Mouse (Mus musculus) embryonic fibroblast, embryonic 13.5 days (primary cell): Measurements from ENCODE around the gene Magea8. TPM values are rescaled to one million over a fixed set of nuclear protein-coding genes. Genes with fewer than 3 reads are reported as not detected.
"Not testable (repeated sequence)": the region's sequence is repeated elsewhere in the genome, so short reads cannot be mapped to it uniquely, and the experiment has no call there.

ENCODE experiments used
- H3K27ac ChIP-seq: 2 replicates; pipeline ENCODE4 v1.5.1; 2012; ENCODE audit warnings: low read length, control low read depth, inconsistent platforms; ENCODE audit not compliant: insufficient read depth
- H3K4me1 ChIP-seq: 2 replicates; pipeline ENCODE4 v1.6.1; 2011; ENCODE audit warnings: low read length; ENCODE audit not compliant: control insufficient read depth, insufficient read depth
- H3K4me3 ChIP-seq: 2 replicates; pipeline ENCODE4 v1.5.1; 2011; ENCODE audit warnings: mild to moderate bottlenecking, control low read depth, low read length; ENCODE audit not compliant: insufficient read depth
- polyA plus RNA-seq: library from polyadenylated mRNA; stranded (reverse); fragments of >200 nt; gene quantifications from 2 replicates; pipeline ENCODE4 v1.2.4, GENCODE M21; 2011; ENCODE audit warnings: low read depth; ENCODE audit not compliant: missing spikeins, insufficient read length

Magea8 gene
- not detected in 2 replicates for polyA plus RNA-seq

DNA sequence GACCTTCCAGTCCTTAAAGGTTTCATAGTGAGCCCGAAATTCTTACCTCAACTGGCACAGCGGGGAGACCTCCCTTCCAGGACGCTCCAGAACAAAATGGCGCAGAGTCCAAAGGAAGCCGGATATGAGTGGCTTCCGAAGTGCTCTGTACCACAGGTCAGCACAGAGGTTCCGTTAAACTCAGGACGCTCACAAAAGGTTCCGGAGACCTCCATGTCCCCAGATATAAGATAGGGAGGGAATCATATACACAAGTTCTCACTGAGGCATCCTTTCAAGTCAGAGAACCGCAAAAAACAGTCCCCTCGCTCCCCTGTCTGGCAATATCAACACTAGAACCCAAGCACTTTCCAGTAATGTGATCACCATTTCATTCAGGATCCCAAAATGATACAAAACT lies at the start of gene Magea8:
Gene Magea8 (minus strand): TSS at position 101 of the 400 bp plus-strand sequence.
- not testable (repeated sequence) for H3K4me3 ChIP-seq, H3K27ac ChIP-seq, H3K4me1 ChIP-seq

DNA sequence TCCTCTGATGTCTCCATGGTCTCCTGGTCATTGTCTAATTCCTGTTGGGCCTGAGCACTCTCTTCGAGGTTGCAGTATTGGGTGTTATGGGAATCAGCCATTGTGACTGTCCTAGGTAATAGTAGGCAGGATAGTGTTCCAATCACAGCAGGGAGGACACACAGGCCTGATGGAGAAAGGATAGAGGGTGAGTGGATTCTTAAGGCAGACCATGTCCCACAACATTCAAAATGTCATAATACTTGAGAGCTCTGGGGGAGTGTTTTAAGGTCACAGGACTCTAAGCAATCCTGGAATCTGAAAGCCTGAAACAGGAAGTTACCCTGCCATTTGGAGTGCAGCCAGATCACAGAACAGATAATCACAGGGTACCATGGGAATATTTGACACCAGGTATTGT lies 46.2 kb downstream of the Magea8 start, which contains the start of gene Magea3:
Gene Magea3 (minus strand): TSS at position 101 of the 400 bp plus-strand sequence.
- not testable (repeated sequence) for H3K4me3 ChIP-seq, H3K4me1 ChIP-seq, H3K27ac ChIP-seq

DNA sequence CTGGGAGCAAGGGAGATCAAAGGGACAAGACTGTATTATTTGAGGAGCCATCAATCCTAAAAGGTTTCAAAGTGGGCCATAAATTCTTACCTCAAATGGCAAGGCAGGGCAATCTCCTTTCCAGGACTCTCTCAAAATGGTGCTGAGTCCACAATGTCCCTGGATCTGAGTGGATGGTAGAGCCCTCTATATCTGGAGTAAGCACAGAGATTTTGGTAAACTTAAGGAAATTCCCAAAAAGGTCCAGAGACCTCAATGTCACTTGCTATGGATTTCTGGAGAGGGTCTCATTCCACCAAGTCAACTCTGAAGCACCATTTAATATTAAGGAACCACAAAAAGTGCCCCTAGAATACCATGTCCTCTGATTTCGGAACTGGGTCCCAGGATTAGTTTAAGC lies 59.8 kb downstream of the Magea8 start, which contains the start of gene Magea6:
Gene Magea6 (minus strand): TSS at position 101 of the 400 bp plus-strand sequence.
- not testable (repeated sequence) for H3K4me3 ChIP-seq, H3K27ac ChIP-seq, H3K4me1 ChIP-seq

Other genes with a start within 250 kb of the Magea8 start
- gene Cldn34b1, start 105.6 kb downstream of the Magea8 start, polyA plus RNA-seq = not detected in 2 replicates
- not detected in 2 replicates for gene Magea6, start 59.9 kb downstream of the Magea8 start, polyA plus RNA-seq
- gene Magea3, start 46.3 kb downstream of the Magea8 start, polyA plus RNA-seq = not detected in 2 replicates
- not detected in 2 replicates for gene Magea5, start 67.3 kb upstream of the Magea8 start, polyA plus RNA-seq
- gene Magea1, start 93.9 kb upstream of the Magea8 start, polyA plus RNA-seq = not detected in 2 replicates
- gene Magea2, start 97.8 kb upstream of the Magea8 start, polyA plus RNA-seq = not detected in 2 replicates
- gene Cldn34b2, start 132.6 kb upstream of the Magea8 start, polyA plus RNA-seq = not detected in 2 replicates
- gene Sat1, start 220.6 kb upstream of the Magea8 start, polyA plus RNA-seq = 113 and 160 TPM in 2 replicates